Mouse (Mus musculus) heart, postnatal 0 days (tissue): ENCODE data around the gene Ssx2ip.

ENCODE experiments used
- CTCF ChIP-seq: IDR thresholded peaks from 2 replicates; pipeline ENCODE4 v1.5.1; 2016; ENCODE audit warnings: antibody characterized with exemption, control low read depth, low read depth
- EP300 ChIP-seq: IDR thresholded peaks from 2 replicates; pipeline ENCODE4 v1.6.1; 2016; ENCODE audit warnings: antibody characterized with exemption, low read depth

DNA sequence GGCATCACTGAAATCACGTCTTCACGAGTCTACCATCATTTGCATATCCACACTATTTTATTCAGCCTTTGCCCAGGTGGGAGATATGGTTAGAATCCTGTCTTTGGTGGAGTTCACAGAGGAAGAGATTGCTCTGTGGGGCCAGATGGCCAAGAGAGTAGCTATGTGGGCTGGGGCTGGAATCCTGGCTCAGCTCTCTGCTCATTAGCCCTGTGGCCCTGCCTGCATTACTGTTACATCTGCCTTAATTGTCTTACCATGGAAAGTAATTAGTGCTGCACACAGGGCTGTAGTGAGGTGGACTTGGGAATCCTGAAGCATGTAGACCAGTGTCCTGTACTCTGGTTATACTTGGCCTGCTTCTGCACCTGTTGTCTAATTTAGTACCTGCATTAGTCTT, 7.6 kb downstream of the Ssx2ip start:
- TF ChIP-seq EP300: no peak
- no peak for TF ChIP-seq CTCF
